Mouse (Mus musculus): ENCODE data around the gene Ugt1a2. TPM values are rescaled to one million over a fixed set of nuclear protein-coding genes. Genes with fewer than 3 reads are reported as not detected.

Ugt1a2 gene
- polyA plus RNA-seq, 1 experiment, result not detected

DNA sequence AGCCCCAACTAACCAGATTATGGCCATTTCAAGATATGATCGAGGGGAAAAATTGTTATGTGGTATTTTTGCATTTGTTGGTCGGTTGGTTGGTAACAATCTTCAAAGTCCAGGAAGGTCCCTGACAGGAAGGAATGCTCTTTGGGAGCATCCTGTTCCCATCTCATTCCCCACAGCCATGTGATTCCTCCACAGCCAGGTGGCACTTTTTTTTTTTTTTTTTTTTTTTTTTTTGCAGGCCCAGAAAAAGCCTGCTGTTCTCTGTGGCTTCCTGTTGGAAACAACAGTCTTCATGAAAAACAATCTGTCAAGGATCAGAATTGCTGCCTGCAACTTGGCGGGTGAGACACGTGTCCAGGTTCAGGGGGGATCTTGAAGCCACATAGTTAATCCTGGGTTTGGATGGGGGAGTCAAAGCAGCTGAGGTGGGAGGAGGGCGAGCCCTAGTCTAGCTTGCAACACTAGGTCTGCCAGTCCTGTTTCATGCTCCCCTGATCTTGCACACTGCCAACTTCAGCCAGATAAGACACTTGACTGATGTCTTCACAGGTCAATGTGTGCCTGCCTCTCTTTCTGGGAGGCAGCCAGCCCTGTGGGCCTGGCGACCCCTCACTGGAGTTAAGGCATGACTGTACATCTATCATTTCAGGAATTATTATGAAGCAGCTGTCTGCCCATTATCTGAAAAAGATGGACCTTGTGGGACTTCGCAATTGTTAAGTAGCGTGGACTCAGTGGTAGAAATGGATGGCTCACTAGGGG is 58.7 kb downstream of the Ugt1a2 start:
- TF ChIP-seq GATA1 (IDR thresholded peaks at IDR 0.05; ENCODE audit: low read length), result no peak

DNA sequence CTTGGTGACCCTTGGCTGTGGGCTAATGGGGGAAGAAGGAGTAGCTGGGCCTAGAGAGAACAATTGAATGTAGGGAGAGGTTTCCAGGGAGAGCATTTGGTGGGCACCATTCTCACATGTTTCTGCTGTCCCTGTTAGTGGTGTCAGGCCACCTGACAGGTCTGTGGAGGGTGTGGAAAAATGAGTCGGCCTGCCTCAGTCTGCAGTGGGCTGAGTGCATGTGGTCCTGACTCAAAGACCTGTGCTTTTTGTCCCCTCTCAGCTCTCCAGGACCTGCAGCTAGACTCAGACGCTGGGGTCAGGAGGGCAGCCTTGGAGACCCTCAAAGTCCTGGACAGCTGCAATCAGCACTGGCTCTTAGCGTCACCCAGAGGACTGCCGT is 59.2 kb downstream of the Ugt1a2 start:
- TF ChIP-seq GATA1 (IDR thresholded peaks at IDR 0.05; ENCODE audit: low read length), result no peak

DNA sequence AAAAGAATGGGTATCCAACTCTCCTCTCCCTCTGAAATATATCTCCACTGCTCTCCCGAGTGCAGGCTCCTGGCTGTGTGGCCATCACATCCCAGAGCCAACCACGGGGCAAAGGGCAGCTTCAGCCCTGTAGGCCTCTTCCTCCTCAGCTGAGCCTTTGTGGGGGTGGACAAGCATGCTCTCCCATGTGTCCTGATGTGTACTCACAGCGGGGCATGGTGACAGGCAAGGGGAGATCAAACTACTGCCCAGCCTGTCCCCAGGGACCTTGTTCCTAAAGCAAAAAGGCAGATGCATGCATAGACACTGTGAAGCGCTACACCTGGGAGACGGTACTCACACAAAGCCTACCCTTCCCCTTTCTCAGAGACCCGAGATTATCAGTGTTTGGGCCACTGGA is 59.7 kb downstream of the Ugt1a2 start:
- no peak for TF ChIP-seq GATA1 (IDR thresholded peaks at IDR 0.05; ENCODE audit: low read length)

DNA sequence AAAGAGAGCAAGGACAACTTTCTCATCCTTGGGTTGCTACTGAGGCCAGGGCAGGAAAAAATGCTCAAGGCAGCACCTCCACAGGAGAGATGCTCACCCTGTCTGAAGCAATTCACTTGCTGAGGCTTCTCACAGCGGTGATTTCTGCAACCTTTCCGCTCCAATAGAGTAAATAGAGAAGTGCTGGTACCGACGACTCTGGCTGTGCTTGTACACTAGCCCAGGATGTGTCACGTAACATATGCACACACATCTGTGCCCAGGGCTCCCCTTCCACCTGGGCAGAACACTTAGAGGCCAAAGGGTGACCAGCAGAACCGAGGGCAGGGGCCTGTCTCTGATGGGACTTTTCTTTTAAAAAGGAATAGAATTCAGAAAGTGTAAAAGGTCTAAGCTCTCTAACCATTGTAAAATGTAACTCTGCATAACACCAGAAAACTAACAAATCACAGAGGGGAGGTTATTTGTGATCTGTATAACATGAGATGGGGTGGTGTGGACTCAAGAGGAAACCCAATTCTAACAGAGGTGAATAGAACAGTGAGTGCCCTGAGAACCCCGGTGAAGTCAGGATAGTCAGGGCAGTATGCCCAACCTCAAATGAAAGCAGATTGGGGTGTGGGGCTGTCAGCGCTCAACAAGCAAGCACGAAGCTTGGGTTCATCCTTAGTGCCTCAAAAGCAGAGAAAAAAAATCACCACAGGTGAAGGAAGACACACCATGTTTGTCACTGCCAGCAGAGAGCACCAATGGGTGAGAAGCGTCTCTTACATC is 60.4 kb downstream of the Ugt1a2 start:
- TF ChIP-seq GATA1 (IDR thresholded peaks at IDR 0.05; ENCODE audit: low read length), result no peak

DNA sequence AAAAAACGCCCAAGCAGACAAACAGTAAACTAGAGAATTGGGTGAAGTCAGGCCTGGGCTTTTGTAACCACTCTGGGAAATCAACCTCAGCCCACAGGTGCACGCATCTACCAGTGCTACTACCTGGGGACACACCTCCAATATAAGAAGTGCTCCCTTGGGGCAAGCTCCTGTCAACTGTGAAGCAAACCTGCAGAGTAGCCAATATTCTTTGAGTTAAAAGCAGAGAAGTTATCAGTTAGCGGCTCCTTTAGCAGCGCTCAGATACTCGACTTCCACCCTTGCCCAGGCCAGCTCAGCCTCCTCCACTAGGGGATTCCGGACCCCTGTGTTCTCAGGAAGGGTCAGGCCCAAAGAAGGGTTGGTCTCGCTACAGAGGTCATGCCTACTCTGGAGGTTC is 61.3 kb downstream of the Ugt1a2 start:
- no peak for TF ChIP-seq GATA1 (IDR thresholded peaks at IDR 0.05; ENCODE audit: low read length)

DNA sequence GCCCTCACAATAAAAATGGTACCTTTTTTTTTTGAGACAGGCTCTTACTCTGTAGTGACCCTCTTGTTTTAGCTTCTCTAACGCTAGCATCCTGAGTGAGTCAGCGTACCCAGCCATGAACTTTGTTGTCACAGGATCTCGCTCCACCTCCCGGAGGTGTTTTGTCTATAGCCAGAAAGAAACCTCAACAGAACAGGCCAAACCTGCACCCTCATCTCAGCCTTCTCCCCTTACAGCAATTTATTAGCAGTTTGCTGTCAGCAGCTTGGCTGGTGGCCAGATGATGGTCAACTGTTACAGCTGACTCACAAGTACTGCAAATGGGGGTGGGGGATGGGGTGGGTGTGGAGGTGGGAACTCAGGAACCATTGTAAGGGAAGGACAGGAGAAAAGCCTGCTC is 61.9 kb downstream of the Ugt1a2 start:
- TF ChIP-seq GATA1 (IDR thresholded peaks at IDR 0.05; ENCODE audit: low read length), result no peak

DNA sequence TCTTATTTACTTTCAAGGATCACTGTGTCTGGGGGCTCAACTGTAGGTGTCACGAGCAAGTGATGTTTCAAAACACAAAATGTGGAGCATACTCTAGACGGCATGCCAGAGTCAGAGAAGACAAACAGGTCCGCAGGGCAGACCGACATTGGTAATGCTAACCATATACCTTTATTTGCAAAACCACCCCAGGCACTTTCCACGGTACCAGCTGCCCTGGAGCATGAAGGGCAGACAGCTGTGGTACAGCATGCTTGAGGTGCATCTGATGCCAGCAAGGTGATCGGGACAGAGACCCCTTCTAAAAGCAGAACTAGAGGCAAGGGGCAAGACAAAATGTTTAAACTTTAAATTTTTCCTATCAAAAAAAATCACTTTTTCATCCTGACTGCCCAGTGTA is 62.6 kb downstream of the Ugt1a2 start:
- no peak for TF ChIP-seq GATA1 (IDR thresholded peaks at IDR 0.05; ENCODE audit: low read length)

DNA sequence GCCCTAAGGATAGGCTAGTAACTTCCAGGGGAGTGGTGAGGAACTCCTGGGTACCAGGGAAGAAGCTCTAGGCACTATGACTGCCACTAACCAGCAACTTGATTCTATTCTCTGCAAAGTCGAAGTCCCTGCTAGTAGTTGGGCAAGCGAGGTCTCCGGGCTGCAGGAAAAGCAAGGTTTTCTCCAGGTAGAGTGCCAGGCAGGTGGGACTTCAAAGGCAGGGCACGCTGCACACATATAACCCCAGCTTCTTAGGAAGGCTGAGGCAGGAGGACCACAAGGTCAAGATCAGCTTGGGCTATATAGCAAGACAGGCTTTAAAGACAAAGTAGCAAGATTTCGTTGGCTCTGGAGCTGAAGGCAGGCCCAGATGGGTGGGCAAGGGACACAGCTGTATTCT is 63.4 kb downstream of the Ugt1a2 start:
- TF ChIP-seq GATA1 (IDR thresholded peaks at IDR 0.05; ENCODE audit: low read length), result no peak

DNA sequence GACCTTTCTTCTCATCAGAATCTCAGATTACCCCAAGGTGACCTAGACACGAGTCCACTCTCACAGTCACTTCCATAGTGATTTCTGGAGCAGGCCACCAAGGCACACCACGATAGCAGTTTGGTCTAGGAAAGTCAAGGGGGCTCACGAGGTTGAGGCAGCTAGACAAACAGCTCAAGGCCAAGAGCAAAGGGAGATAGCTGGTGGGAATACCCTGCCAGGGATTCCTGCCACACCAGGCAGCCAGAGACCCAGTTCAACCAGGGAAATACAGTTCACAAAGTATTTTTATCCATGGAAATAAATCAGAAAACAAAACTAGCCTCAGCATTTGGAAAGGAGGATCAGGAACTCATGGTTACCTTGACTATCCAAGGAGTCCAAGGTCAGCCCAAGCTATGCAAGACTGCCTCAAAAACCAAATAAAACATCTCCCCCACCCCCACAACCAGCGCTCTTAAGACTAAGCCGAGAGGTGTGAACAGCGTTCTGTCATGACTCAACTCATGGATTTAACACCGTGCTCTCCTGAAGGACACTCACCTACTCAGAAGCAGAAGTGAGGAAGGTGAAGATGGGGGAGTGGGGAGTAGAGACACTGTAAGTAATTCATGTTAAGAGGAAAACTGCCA is 64.0 kb downstream of the Ugt1a2 start:
- no peak for TF ChIP-seq GATA1 (IDR thresholded peaks at IDR 0.05; ENCODE audit: low read length)

DNA sequence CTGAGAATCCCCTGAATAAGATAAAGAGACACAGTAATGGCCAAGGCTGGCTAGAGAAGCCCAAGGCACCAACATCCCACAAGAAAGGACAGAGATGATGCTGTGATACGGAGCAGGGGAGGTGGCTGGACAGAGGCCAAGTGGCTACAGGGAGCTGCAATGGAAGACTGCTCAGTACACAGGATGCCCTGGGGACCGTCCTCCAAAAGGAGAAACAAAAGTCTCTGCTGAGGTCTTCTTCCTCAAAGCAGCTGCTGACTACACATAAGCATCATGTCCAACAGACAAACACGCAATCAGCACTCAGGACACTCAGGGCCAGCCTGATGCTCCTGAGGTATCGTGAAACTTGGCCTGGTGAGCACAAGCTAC is 64.5 kb downstream of the Ugt1a2 start:
- TF ChIP-seq GATA1 (IDR thresholded peaks at IDR 0.05; ENCODE audit: low read length), result no peak

DNA sequence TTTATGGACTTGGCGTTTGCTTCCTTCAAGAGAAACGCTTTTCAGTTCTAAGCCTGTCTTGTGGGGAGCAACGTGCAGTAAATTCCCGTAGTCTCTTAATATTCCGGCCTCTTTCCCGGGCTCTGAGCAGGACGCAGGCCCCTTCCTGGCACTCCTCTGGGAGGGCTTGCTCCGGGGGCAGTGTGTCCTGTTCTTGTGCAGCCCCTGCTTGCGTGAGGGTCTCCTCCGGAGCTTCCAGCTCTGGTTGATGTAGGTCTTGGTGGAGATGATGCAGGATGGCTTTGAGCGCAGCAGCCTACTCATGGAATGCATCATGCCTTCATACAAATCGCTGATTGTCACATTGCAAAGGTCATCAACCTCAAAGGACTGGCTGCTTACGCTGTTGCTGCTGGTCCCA is 65.7 kb downstream of the Ugt1a2 start:
- TF ChIP-seq GATA1 (IDR thresholded peaks at IDR 0.05; ENCODE audit: low read length), result no peak

DNA sequence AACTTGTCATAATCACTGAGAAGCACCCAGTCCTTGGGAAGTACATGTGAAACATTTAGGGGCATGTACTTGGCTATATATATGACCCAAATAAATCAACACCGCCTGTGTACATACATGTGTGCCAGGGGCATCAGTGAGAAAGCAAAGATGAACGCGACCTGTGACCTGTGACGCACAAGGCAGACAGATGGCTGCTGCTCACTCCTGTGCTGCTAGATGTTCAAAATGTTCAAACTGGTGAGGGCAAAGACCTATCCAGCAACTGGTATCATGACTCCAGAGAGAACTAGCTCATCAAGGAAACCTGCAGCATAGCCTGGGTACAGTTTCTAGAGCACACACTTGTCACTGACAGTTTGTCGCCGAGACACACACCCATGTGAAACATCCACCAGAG is 67.1 kb downstream of the Ugt1a2 start:
- TF ChIP-seq GATA1 (IDR thresholded peaks at IDR 0.05; ENCODE audit: low read length), result no peak

DNA sequence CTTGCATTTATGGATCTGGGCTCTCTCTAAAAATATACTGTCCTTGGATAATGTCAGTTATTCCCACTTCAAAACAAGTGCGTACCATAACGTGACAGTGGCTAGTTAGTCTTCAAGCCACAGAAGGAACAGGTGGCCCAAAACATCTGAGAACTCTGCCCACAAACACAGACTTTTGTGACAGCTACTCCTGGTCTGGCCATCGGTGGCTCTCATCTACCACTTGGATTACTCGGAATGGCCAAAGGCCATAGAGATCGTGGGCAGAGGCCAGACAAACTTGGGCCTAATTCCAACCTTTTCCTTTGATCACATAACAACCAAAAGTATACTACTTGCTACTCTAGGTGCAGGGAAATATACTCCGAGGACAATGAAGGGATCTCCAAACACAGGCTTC is 67.7 kb downstream of the Ugt1a2 start:
- TF ChIP-seq GATA1 (IDR thresholded peaks at IDR 0.05; ENCODE audit: low read length), result no peak

Other genes starting within 250 kb of the Ugt1a2 start
- 1.2 and 2.3 TPM in 2 replicates for gene Usp40, start 192.1 kb upstream of the Ugt1a2 start, polyA plus RNA-seq (2012)
- not detected in 2 replicates for gene Ugt1a10, start 145.2 kb upstream of the Ugt1a2 start, polyA plus RNA-seq (2012)
- gene Ugt1a9, start 129.8 kb upstream of the Ugt1a2 start, polyA plus RNA-seq (2012), result not detected in 2 replicates
- not detected in 2 replicates for gene Ugt1a8, start 112.8 kb upstream of the Ugt1a2 start, polyA plus RNA-seq (2012)
- not detected in 2 replicates for gene Ugt1a7c, start 105.5 kb upstream of the Ugt1a2 start, polyA plus RNA-seq (2012)
- gene Ugt1a6b, start 97.3 kb upstream of the Ugt1a2 start, polyA plus RNA-seq (2012), result not detected in 2 replicates
- gene Ugt1a6a, start 65.8 kb upstream of the Ugt1a2 start, polyA plus RNA-seq (2012), result not detected in 2 replicates
- gene Ugt1a5, start 34.6 kb upstream of the Ugt1a2 start, polyA plus RNA-seq (2012), result not detected in 2 replicates
- gene Dnajb3, start 5.2 kb downstream of the Ugt1a2 start, polyA plus RNA-seq (2012), result not detected in 2 replicates
- not detected in 2 replicates for gene Ugt1a1, start 11.4 kb downstream of the Ugt1a2 start, polyA plus RNA-seq (2012)
- not detected in 2 replicates for gene Mroh2a, start 26.4 kb downstream of the Ugt1a2 start, polyA plus RNA-seq (2012)
- gene Hjurp, start 77.0 kb downstream of the Ugt1a2 start, polyA plus RNA-seq (2012), result 48.5 and 76.4 TPM in 2 replicates
- not detected in 2 replicates for gene Trpm8, start 77.1 kb downstream of the Ugt1a2 start, polyA plus RNA-seq (2012)
- not detected in 2 replicates for gene Spp2, start 206.4 kb downstream of the Ugt1a2 start, polyA plus RNA-seq (2012)

Data from G1E-ER4 (cell line).